17 mouse cellular contexts compared by ENCODE assay signal in genomic region chr6:143532380-143532779, GRCm38 (mm10).
"Had no signal": no experiment of that assay in that cellular context is flagged by ENCODE, and none has a peak within 500 bp of the region (broad histone marks: within the 10 kb centered on the region; RNA-seq: fewer than 3 reads in every experiment).

No protein-coding gene starts in this region.

- H3K9me3 ChIP-seq: lung, embryonic 15.5 days; midbrain, embryonic 15.5 days; neural tube, embryonic 13.5 days; stomach, embryonic 15.5 days had no signal

- H3K27ac ChIP-seq: left cerebral cortex, adult 2 months; liver, embryonic 13.5 days; macrophage; midbrain, embryonic 15.5 days; neural tube, embryonic 13.5 days; stomach, embryonic 15.5 days had no signal

- DNase-seq: kidney, adult 8-10 months; kidney, postnatal 25 days; liver; liver, embryonic 13.5 days; liver, postnatal 0 days; lung, postnatal 14 days; right cerebral cortex, adult 18-20 months; thymus, adult 2 months; thymus, postnatal 36 days had no signal

- H3K4me1 ChIP-seq: liver, embryonic 13.5 days; megakaryocyte, embryonic 14.5 days had no signal

- H3K27me3 ChIP-seq: liver, embryonic 13.5 days; megakaryocyte, embryonic 14.5 days; midbrain, embryonic 15.5 days; neural tube, embryonic 13.5 days; stomach, embryonic 15.5 days had no signal

- H3K4me3 ChIP-seq: left cerebral cortex, adult 2 months; liver, embryonic 13.5 days; lung, embryonic 15.5 days; megakaryocyte, embryonic 14.5 days; midbrain, embryonic 15.5 days; neural tube, embryonic 13.5 days; stomach, embryonic 15.5 days had no signal

- H3K4me2 ChIP-seq: liver, embryonic 13.5 days; lung, embryonic 15.5 days; midbrain, embryonic 11.5 days; midbrain, embryonic 15.5 days; neural tube, embryonic 13.5 days; stomach, embryonic 15.5 days had no signal

- ATAC-seq: liver, postnatal 0 days; midbrain, embryonic 15.5 days had no signal

- H3K9ac ChIP-seq: liver, embryonic 13.5 days; liver, postnatal 0 days; lung, embryonic 15.5 days; midbrain, embryonic 15.5 days; neural tube, embryonic 13.5 days; stomach, embryonic 15.5 days had no signal

- H3K36me3 ChIP-seq: liver, embryonic 13.5 days; lung, embryonic 15.5 days; midbrain, embryonic 15.5 days; neural tube, embryonic 13.5 days; stomach, embryonic 15.5 days had no signal
